Mouse (Mus musculus) c-Kit-positive CD71-negative TER-119-negative erythroid progenitor cells, embryonic 14.5 days (primary cell): ENCODE measurements around the gene Vps13d.

Experiments used
- DNase-seq: peaks from one replicate; pipeline ENCODE4 v3.0.0-alpha.2; 2013; ENCODE audit warnings: low read depth

The Vps13d gene

GRCm38 (mm10) chr4:145079324-145079723 is 115.5 kb downstream of the Vps13d start:
- no peak for DNase-seq

- no peak for DNase-seq
These were observed 120.5 kb downstream of the Vps13d start for GRCm38 (mm10) chr4:145074276-145074675.

- no peak for DNase-seq
These were observed 121.1 kb downstream of the Vps13d start for GRCm38 (mm10) chr4:145073728-145074127.

- DNase-seq: no peak
These were observed 122.9 kb downstream of the Vps13d start for GRCm38 (mm10) chr4:145071942-145072341.

- DNase-seq: no peak
These were observed 127.7 kb downstream of the Vps13d start for GRCm38 (mm10) chr4:145067019-145067680.

- DNase-seq: no peak
These were observed 128.3 kb downstream of the Vps13d start for GRCm38 (mm10) chr4:145066336-145067018.

GRCm38 (mm10) chr4:145058749-145059442 is 135.9 kb downstream of the Vps13d start:
- DNase-seq: no peak

GRCm38 (mm10) chr4:145056346-145056745 is 138.5 kb downstream of the Vps13d start:
- DNase-seq: no peak

GRCm38 (mm10) chr4:145055792-145056191 is 139.0 kb downstream of the Vps13d start:
- DNase-seq: no peak

- no peak for DNase-seq
These were observed 140.4 kb downstream of the Vps13d start for GRCm38 (mm10) chr4:145054369-145054768.

GRCm38 (mm10) chr4:145052697-145053096 is 142.1 kb downstream of the Vps13d start:
- DNase-seq: no peak

- DNase-seq: no peak
These were observed 142.5 kb downstream of the Vps13d start for GRCm38 (mm10) chr4:145052282-145052681.

- DNase-seq: no peak
These were observed 143.4 kb downstream of the Vps13d start for GRCm38 (mm10) chr4:145051209-145051969.

GRCm38 (mm10) chr4:145050518-145051208 is 144.1 kb downstream of the Vps13d start:
- DNase-seq: no peak

GRCm38 (mm10) chr4:145047964-145048363 is 146.8 kb downstream of the Vps13d start:
- no peak for DNase-seq

- DNase-seq: no peak
These were observed 148.8 kb downstream of the Vps13d start for GRCm38 (mm10) chr4:145046032-145046401.

GRCm38 (mm10) chr4:145045312-145046031 is 149.3 kb downstream of the Vps13d start:
- DNase-seq: no peak

GRCm38 (mm10) chr4:145041223-145041870 is 153.5 kb downstream of the Vps13d start:
- no peak for DNase-seq

GRCm38 (mm10) chr4:145037631-145038416 is 157.0 kb downstream of the Vps13d start:
- no peak for DNase-seq

GRCm38 (mm10) chr4:145037006-145037405 is 157.8 kb downstream of the Vps13d start:
- DNase-seq: no peak
